Mouse (Mus musculus) heart, adult 2 months (tissue): ENCODE data around the gene Cacna1e.

Experiments
- CTCF ChIP-seq: fragments of 200-600 bp; IDR thresholded peaks from 2 replicates; pipeline ENCODE4 v1.8.1; 2022; ENCODE audit warnings: antibody characterized with exemption, mild to moderate bottlenecking, moderate library complexity
- EP300 ChIP-seq: fragments of 200-500 bp; IDR thresholded peaks from 2 replicates; pipeline ENCODE4 v1.6.1; 2011; ENCODE audit warnings: low read depth, low read length, control low read depth; ENCODE audit not compliant: insufficient read depth

DNA sequence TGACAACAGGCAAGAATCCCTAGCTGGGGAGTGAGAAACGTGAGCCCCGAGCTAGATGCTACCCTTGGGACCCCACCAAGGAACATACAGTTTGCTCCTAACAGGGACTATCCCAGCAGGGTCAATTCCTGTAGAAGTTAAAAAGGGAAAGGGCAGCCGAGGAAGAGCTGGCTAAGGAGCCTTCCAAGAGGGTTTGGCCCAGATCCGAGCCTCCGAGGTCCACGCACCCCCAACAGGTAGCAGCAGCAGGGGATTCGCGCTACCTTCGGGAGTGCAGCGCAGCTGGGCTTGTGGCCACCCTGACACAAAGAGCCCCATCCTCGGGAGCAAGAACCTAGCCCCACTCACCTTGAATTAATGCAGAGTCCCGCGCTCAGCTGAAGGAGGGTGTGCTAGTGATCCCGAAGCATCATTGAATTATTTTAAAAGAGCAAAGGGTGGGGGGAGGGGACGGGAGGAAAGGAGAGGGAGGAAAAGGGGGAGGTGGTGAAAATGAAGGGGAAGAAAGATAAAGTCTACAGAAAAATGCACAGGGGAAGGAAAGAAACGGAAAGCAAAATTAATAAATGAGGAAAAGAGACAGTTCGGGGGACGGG lies 607 bp downstream of the Cacna1e start:
- TF ChIP-seq EP300: no peak
- TF ChIP-seq CTCF: no peak
